Mouse (Mus musculus) liver, embryonic 12.5 days (tissue): ENCODE data around the gene Mtx2. TPM values are rescaled to one million over a fixed set of nuclear protein-coding genes. Genes with fewer than 3 reads are reported as not detected.

Source experiments
- ATAC-seq: fragments of 200-750 bp; cut with Nextera tagmentation; 2 replicates; pipeline ENCODE4 v1.8.0; 2017; ENCODE audit warnings: moderate number of reproducible peaks, mild to moderate bottlenecking, moderate library complexity
- H3K27ac ChIP-seq: fragments of 300-500 bp; sonication (generic); 2 replicates; pipeline ENCODE4 v1.5.1; 2016; ENCODE audit warnings: mild to moderate bottlenecking
- H3K27me3 ChIP-seq: fragments of 300-500 bp; sonication (generic); replicated peaks from 2 replicates; pipeline ENCODE4 v1.6.1; 2016; ENCODE audit warnings: mild to moderate bottlenecking, moderate library complexity
- H3K36me3 ChIP-seq: fragments of 300-500 bp; sonication (generic); 2 replicates; pipeline ENCODE4 v1.6.1; 2016; ENCODE audit warnings: mild to moderate bottlenecking, moderate library complexity
- H3K4me1 ChIP-seq: fragments of 300-500 bp; sonication (generic); 2 replicates; pipeline ENCODE4 v1.6.1; 2016
- H3K4me2 ChIP-seq: fragments of 300-500 bp; sonication (generic); 2 replicates; pipeline ENCODE4 v1.6.1; 2016; ENCODE audit warnings: mild to moderate bottlenecking, moderate library complexity
- H3K4me3 ChIP-seq: fragments of 300-500 bp; sonication (generic); 2 replicates; pipeline ENCODE4 v1.5.1; 2016; ENCODE audit warnings: mild to moderate bottlenecking, moderate library complexity
- H3K9ac ChIP-seq: fragments of 300-500 bp; sonication (generic); 2 replicates; pipeline ENCODE4 v1.6.1; 2016; ENCODE audit warnings: mild to moderate bottlenecking, moderate library complexity
- H3K9me3 ChIP-seq: fragments of 300-500 bp; sonication (generic); replicated peaks from 2 replicates; pipeline ENCODE4 v1.6.1; 2016; ENCODE audit warnings: mild to moderate bottlenecking, moderate library complexity
- WGBS: fragments of 180-500 bp; shearing (Covaris S2); methylation state at CpG from one replicate; pipeline ENCODE4 v1.1.7; 2016; ENCODE audit not compliant: insufficient replicate concordance; 5-methylcytosine and 5-hydroxymethylcytosine counted together
- polyA plus RNA-seq: library from polyadenylated mRNA; unstranded; fragments of >200 nt; fragmentation: Nextera tagmentation; extraction: Ambion mirVana; gene quantifications from 2 replicates; pipeline ENCODE4 v1.2.1, GENCODE M21; 2016

The Mtx2 gene
- polyA plus RNA-seq, result 79.6 and 81.5 TPM in 2 replicates

DNA sequence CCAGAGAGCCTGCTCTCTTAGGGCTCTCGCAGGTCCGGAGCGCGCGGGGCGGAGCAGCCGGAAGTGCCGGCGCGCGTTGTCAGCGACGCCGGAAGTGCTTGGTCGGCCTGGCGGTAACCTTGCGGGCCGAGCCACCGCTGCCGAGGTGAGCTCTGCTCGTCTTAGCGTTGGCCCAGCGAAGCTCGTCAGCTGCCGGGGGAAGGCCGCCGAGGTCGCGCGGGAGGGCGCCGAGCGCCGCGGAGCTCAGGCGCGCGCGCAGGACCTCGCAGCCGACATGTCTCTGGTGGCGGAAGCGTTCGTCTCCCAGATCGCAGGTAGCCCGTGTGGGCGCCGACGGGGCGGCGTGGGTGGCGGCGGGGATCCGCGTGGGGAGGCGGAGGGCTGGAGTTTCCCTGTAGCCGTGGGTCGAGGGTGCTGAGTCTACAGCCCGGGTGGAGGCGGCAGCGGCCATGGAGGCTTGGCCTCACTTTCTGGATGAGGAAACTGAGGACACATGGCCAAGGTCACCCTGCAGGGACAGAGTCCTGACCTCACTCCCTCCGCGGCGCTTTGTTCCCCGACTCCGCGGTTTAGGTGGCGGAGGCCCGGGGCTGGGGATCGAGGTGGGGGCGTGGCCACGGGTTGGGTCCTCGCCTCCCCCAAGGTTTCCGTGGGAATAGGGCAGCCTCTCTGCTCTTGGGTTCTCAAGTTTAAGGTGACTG, at the start of gene Mtx2:
Gene Mtx2, plus strand, starts transcription at position 74 of the 701 bp plus-strand sequence.
- Histone ChIP-seq H3K27ac (peak within 1 kb of the TSS; percentile 91), H3K9ac (peak within 1 kb of the TSS; percentile 89), H3K36me3 (no peaks in the 10 kb centered on the region), H3K27me3 (no peaks in the 10 kb centered on the region; the same call in 1 of the 2 replicates), H3K9me3 (no peaks in the 10 kb centered on the region), H3K4me1 (peaks cover 20% of the 10 kb centered on the region), H3K4me2 (peak within 1 kb of the TSS; percentile 70), H3K4me3 (peak within 1 kb of the TSS; percentile 80)
- WGBS, result 4% methylated on average over 73 of the region's 74 CpGs
- ATAC-seq, result peak; percentile 94

GRCm38 (mm10) chr2:74777536-74778275, 47.9 kb upstream of the Mtx2 start:
- Histone ChIP-seq H3K9me3 (no peaks in the 10 kb centered on the region), H3K27me3 (0 out of 2 replicates have a peak, but pooled peaks cover 6% of the 10 kb centered on the region), H3K4me1 (no peaks in the 10 kb centered on the region), H3K27ac (no peak overlapping the region), H3K4me2 (no peak overlapping the region), H3K4me3 (no peak overlapping the region), H3K36me3 (no peaks in the 10 kb centered on the region), H3K9ac (no peak overlapping the region)
- ATAC-seq, result no peak
- WGBS, result 64% methylated on average over 13 of the region's 13 CpGs

- no peak for ATAC-seq
- peaks cover 6% of the 10 kb centered on the region; the same call in 1 of the 2 replicates for H3K27me3 ChIP-seq
- H3K4me1 ChIP-seq, result no peaks in the 10 kb centered on the region
- no peak overlapping the region for H3K9ac ChIP-seq
- no peak overlapping the region for H3K4me2 ChIP-seq
- no peaks in the 10 kb centered on the region for H3K36me3 ChIP-seq
- no peak overlapping the region for H3K27ac ChIP-seq
- WGBS, result 74% methylated on average over 5 of the region's 5 CpGs
- H3K9me3 ChIP-seq, result no peaks in the 10 kb centered on the region
- H3K4me3 ChIP-seq, result no peak overlapping the region
Observed at GRCm38 (mm10) chr2:74781386-74781785, 44.2 kb upstream of the Mtx2 start.

GRCm38 (mm10) chr2:74795531-74795930, 30.1 kb upstream of the Mtx2 start:
- no peak overlapping the region for H3K4me2 ChIP-seq
- no peaks in the 10 kb centered on the region; the same call in 1 of the 2 replicates for H3K27me3 ChIP-seq
- no peak overlapping the region for H3K9ac ChIP-seq
- H3K4me3 ChIP-seq, result no peak overlapping the region
- H3K36me3 ChIP-seq, result no peaks in the 10 kb centered on the region
- WGBS, result 59% methylated on average over 7 of the region's 7 CpGs
- no peak for ATAC-seq
- no peaks in the 10 kb centered on the region for H3K4me1 ChIP-seq
- no peak overlapping the region for H3K27ac ChIP-seq
- H3K9me3 ChIP-seq, result no peaks in the 10 kb centered on the region

DNA sequence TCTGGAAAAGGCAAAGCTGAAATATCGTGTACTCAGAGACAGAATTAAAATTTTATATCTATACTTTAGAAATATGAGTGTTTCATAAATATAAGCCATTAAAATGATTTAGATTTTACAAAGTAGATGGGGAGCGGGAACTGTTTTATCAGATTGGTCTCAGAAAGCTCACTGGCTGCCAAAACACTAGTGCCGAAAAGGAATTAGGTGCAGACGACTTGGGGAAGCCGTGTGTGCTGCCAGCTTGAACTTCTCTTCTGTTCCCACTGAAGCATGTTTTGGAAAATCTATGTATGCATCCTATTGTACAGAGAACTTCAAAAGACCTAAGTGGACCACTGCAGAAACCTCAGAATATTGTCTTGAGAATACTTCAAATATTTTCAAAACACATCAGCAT, 17.2 kb upstream of the Mtx2 start:
- 69% methylated on average over 5 of the region's 5 CpGs for WGBS
- no peak for ATAC-seq
- H3K4me3 ChIP-seq, result no peak overlapping the region
- H3K27ac ChIP-seq, result no peak overlapping the region
- H3K4me2 ChIP-seq, result no peak overlapping the region
- H3K9me3 ChIP-seq, result no peaks in the 10 kb centered on the region
- H3K9ac ChIP-seq, result no peak overlapping the region
- no peaks in the 10 kb centered on the region for H3K4me1 ChIP-seq
- peaks cover 16% of the 10 kb centered on the region for H3K27me3 ChIP-seq
- H3K36me3 ChIP-seq, result no peaks in the 10 kb centered on the region

DNA sequence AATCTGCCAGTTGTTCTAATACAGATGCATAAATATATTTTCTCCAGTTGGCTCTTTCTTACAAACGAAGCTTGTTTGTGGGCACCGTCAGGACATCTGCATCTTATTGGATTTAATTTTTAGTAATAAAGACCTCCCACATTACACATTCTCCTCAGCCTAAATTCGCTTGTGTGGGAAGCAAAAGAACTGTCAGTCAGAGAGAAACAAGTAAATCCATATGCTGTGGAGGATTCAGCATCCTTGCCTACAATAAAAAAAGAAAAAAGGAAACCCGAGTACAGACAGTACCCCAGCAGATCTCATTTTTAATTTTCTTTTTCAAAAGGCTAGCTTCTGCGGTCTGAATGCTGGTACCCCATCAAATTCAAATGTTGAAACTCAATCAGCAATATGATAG, 2.9 kb upstream of the Mtx2 start:
- H3K36me3 ChIP-seq, result no peaks in the 10 kb centered on the region
- ATAC-seq, result no peak
- WGBS, result 62% methylated on average over 5 of the region's 5 CpGs

GRCm38 (mm10) chr2:74825371-74825729, 253 bp upstream of the Mtx2 start:
- WGBS, result 70% methylated on average over 3 of the region's 3 CpGs
- no peak for ATAC-seq
- peak overlapping the region; percentile 91 for H3K27ac ChIP-seq

More for the DNA sequence above, 2.9 kb upstream of the Mtx2 start:
- Histone ChIP-seq H3K4me1 (peaks cover 18% of the 10 kb centered on the region), H3K9ac (no peak overlapping the region), H3K9me3 (no peaks in the 10 kb centered on the region), H3K4me3 (no peak overlapping the region), H3K27ac (no peak overlapping the region), H3K4me2 (no peak overlapping the region), H3K27me3 (no peaks in the 10 kb centered on the region; the same call in 1 of the 2 replicates)

DNA sequence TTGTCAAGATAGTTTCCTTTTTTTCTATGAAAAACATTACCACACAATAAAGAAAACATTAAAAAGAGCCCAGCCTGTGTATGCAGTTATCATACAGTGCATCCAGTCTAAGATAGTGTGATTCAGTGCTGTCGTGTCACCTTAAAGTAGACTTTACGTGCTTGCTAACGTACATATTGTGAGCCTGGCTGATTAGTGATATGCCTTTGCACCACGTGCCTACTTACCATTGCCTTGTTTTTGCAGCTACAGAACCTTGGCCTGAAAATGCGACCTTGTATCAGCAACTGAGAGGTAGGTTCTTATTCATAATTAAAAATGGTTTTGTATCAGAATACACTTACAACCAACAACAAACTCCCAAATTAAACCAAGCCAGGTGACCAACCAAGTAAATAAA, 21.4 kb downstream of the Mtx2 start:
- Histone ChIP-seq H3K27me3 (no peaks in the 10 kb centered on the region), H3K4me3 (no peak overlapping the region), H3K4me2 (no peak overlapping the region), H3K9me3 (no peaks in the 10 kb centered on the region), H3K27ac (0 out of 2 replicates have a peak overlapping the region, but pooled peaks have one; percentile 25), H3K9ac (no peak overlapping the region), H3K36me3 (no peaks in the 10 kb centered on the region), H3K4me1 (peaks cover 14% of the 10 kb centered on the region)
- WGBS, result 36% methylated on average over 5 of the region's 5 CpGs
- ATAC-seq, result peak; percentile 88

More at GRCm38 (mm10) chr2:74825371-74825729, 253 bp upstream of the Mtx2 start:
- Histone ChIP-seq H3K4me3 (peak overlapping the region; percentile 80), H3K27me3 (no peaks in the 10 kb centered on the region; the same call in 1 of the 2 replicates), H3K36me3 (no peaks in the 10 kb centered on the region), H3K4me1 (peaks cover 18% of the 10 kb centered on the region), H3K9ac (peak overlapping the region; percentile 89), H3K4me2 (peak overlapping the region; percentile 70), H3K9me3 (no peaks in the 10 kb centered on the region)

- no peak for ATAC-seq
- H3K4me2 ChIP-seq, result no peak overlapping the region
- H3K4me3 ChIP-seq, result no peak overlapping the region
- WGBS, result 76% methylated on average over 2 of the region's 2 CpGs
- peaks cover 14% of the 10 kb centered on the region for H3K4me1 ChIP-seq
- H3K27me3 ChIP-seq, result no peaks in the 10 kb centered on the region
- no peaks in the 10 kb centered on the region for H3K9me3 ChIP-seq
- H3K36me3 ChIP-seq, result no peaks in the 10 kb centered on the region
- no peak overlapping the region for H3K9ac ChIP-seq
- 0 out of 2 replicates have a peak overlapping the region, but pooled peaks have one; percentile 25 for H3K27ac ChIP-seq
Observed at GRCm38 (mm10) chr2:74847516-74847915, 21.9 kb downstream of the Mtx2 start.

DNA sequence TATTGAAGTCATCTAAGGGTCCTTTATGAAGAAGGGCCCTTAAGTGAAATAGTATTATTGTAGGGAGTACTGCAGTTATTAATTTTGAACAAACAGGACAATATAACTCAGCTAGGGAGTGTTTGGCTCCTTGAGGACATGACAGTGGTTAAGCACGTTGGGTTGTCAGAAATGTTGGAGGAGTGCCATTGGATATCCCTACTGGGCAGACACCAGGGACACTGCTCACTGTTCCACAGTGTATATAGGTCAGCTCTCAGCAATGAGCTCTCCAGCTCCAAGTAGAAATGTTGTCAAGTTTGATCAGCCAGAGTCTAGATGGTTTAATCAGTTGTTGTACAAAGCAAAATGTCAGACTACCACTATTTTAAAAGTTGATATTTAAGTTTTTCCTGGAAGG, 24.4 kb downstream of the Mtx2 start:
- WGBS, result 78% methylated on average over 1 of the region's 1 CpGs
- H3K36me3 ChIP-seq, result no peaks in the 10 kb centered on the region
- no peak overlapping the region for H3K27ac ChIP-seq
- no peak overlapping the region for H3K9ac ChIP-seq
- no peaks in the 10 kb centered on the region for H3K27me3 ChIP-seq
- peaks cover 14% of the 10 kb centered on the region for H3K4me1 ChIP-seq
- H3K4me2 ChIP-seq, result no peak overlapping the region
- no peak overlapping the region for H3K4me3 ChIP-seq
- no peak for ATAC-seq
- H3K9me3 ChIP-seq, result no peaks in the 10 kb centered on the region

DNA sequence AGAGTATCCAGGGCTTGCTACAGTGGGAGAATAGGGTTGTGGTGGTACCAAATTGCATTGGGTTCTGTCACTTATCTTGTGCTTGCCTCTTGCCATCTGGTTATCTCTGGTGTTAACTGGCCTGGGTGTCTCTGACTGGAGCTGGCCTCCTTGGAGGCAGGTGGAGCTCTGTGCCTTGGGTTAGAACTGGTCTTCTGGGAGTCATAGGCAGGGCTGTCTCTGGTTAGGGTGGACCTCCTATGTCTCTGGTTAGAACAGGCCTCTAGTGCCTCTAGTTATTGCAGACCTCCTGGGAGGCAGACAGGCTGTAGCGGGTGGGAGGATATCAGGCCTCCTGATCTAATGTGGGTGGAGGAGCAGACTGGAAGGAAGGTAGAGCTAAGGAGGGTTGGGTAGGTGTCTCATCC, 36.5 kb downstream of the Mtx2 start:
- peak overlapping the region; percentile 41 for H3K4me2 ChIP-seq
- peak overlapping the region; percentile 74 for H3K27ac ChIP-seq
- H3K36me3 ChIP-seq, result peaks cover 18% of the 10 kb centered on the region
- H3K27me3 ChIP-seq, result no peaks in the 10 kb centered on the region
- no peak overlapping the region for H3K4me3 ChIP-seq
- peak; percentile 99 for ATAC-seq
- WGBS, result 35% methylated on average over 1 of the region's 1 CpGs
- H3K9ac ChIP-seq, result peak overlapping the region; percentile 44; the same call in 1 of the 2 replicates
- no peaks in the 10 kb centered on the region for H3K9me3 ChIP-seq
- H3K4me1 ChIP-seq, result peaks cover 43% of the 10 kb centered on the region

GRCm38 (mm10) chr2:74865414-74865813, 39.8 kb downstream of the Mtx2 start:
- peak; percentile 46 for ATAC-seq
- H3K27ac ChIP-seq, result peak overlapping the region; percentile 60; the same call in 1 of the 2 replicates

More at GRCm38 (mm10) chr2:74865414-74865813, 39.8 kb downstream of the Mtx2 start:
- Histone ChIP-seq H3K36me3 (peaks cover 20% of the 10 kb centered on the region), H3K4me1 (peaks cover 43% of the 10 kb centered on the region), H3K4me3 (no peak overlapping the region), H3K27me3 (no peaks in the 10 kb centered on the region), H3K9me3 (no peaks in the 10 kb centered on the region), H3K4me2 (no peak overlapping the region), H3K9ac (no peak overlapping the region)
